Mouse (Mus musculus) forebrain, postnatal 0 days (tissue): ENCODE results near the gene Rundc3b. TPM values are rescaled to one million over a fixed set of nuclear protein-coding genes. Genes with fewer than 3 reads are reported as not detected.
A peak's percentile ranks its signal among the peaks of the same experiment; 100 is the strongest.

Experiments
- ATAC-seq: fragments of 200-750 bp; cut with Nextera tagmentation; 2 replicates; pipeline ENCODE4 v1.8.0; 2017; ENCODE audit warnings: mild to moderate bottlenecking, moderate library complexity
- DNase-seq: peaks from one replicate; pipeline ENCODE4 v3.0.0-alpha.2; 2015
- H3K27ac ChIP-seq: fragments of 300-500 bp; sonication (generic); 2 replicates; pipeline ENCODE4 v1.5.1; 2014; ENCODE audit warnings: low read depth, mild to moderate bottlenecking, antibody characterized with exemption, low read length, moderate library complexity, mixed read lengths
- H3K27me3 ChIP-seq: fragments of 300-500 bp; sonication (generic); 2 replicates; pipeline ENCODE4 v1.6.1; 2014; ENCODE audit warnings: mild to moderate bottlenecking, low read length, mixed read lengths; ENCODE audit not compliant: insufficient read depth
- H3K36me3 ChIP-seq: fragments of 300-500 bp; sonication (generic); 2 replicates; pipeline ENCODE4 v1.6.1; 2014; ENCODE audit warnings: mild to moderate bottlenecking, moderate library complexity; ENCODE audit not compliant: insufficient read depth
- H3K4me1 ChIP-seq: fragments of 300-500 bp; sonication (generic); 2 replicates; pipeline ENCODE4 v1.6.1; 2014; ENCODE audit warnings: antibody characterized with exemption; ENCODE audit not compliant: insufficient read depth
- H3K4me2 ChIP-seq: fragments of 300-500 bp; sonication (generic); 2 replicates; pipeline ENCODE4 v1.6.1; 2014; ENCODE audit warnings: low read depth, mild to moderate bottlenecking, moderate library complexity
- H3K4me3 ChIP-seq: fragments of 300-500 bp; sonication (generic); 2 replicates; pipeline ENCODE4 v1.5.1; 2014; ENCODE audit warnings: low read depth, low read length, mixed read lengths
- H3K9ac ChIP-seq: fragments of 300-500 bp; sonication (generic); 2 replicates; pipeline ENCODE4 v1.6.1; 2014; ENCODE audit warnings: mild to moderate bottlenecking
- H3K9me3 ChIP-seq: fragments of 300-500 bp; sonication (generic); 2 replicates; pipeline ENCODE4 v1.6.1; 2016; ENCODE audit warnings: low read length
- CTCF ChIP-seq: sonication (generic); IDR thresholded peaks from 2 replicates; pipeline ENCODE4 v1.5.1; 2016; ENCODE audit warnings: antibody characterized with exemption, control low read depth, low read depth
- WGBS: fragments of 180-500 bp; shearing (Covaris S2); extraction: QIAGEN DNeasy Blood & Tissue Kit; methylation state at CpG from one replicate; pipeline ENCODE4 v1.1.7; 2014; 5-methylcytosine and 5-hydroxymethylcytosine counted together
- polyA plus RNA-seq: library from polyadenylated mRNA; unstranded; fragments of >200 nt; fragmentation: Nextera tagmentation; extraction: Ambion mirVana; gene quantifications from 2 replicates; pipeline ENCODE4 v1.2.1, GENCODE M21; 2015
- total RNA-seq: library from RNA; depleted of rRNA; stranded (reverse); fragments of >200 nt; gene quantifications from 2 replicates; pipeline ENCODE4 v1.2.3, GENCODE M21; 2014

Gene Rundc3b
- total and polyA plus RNA-seq, 2 experiments from 2014 or later = 34.1 to 76.7 TPM

DNA sequence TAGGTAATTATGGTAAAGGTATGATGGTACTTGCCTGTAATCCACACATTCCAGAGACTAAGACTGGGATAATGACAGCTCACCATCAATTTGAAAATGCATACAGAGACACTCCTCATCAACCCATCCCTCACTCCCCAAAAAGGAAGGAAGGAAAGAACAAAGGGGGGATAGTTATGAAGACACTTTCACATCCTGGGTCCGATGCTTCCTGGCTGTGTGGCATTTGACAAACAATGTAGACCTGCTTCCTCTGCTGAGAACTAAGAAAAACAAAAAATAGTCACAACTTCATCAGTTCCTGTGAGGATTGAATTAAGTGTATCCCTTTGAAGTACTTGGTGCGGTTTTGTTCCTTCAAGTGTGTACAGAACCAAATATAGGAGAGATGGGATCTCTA is 29.3 kb upstream of the Rundc3b start:
- no peaks in the 10 kb centered on the region for H3K36me3 ChIP-seq
- WGBS = 89% methylated on average over 2 of the region's 2 CpGs
- H3K27me3 ChIP-seq = no peaks in the 10 kb centered on the region
- H3K4me3 ChIP-seq = no peak overlapping the region
- no peak overlapping the region for H3K9ac ChIP-seq
- no peak for TF ChIP-seq CTCF
- no peak overlapping the region for H3K27ac ChIP-seq
- H3K4me2 ChIP-seq = no peak overlapping the region
- no peaks in the 10 kb centered on the region for H3K9me3 ChIP-seq
- DNase-seq (no peak), ATAC-seq (no peak)
- H3K4me1 ChIP-seq = no peaks in the 10 kb centered on the region

DNA sequence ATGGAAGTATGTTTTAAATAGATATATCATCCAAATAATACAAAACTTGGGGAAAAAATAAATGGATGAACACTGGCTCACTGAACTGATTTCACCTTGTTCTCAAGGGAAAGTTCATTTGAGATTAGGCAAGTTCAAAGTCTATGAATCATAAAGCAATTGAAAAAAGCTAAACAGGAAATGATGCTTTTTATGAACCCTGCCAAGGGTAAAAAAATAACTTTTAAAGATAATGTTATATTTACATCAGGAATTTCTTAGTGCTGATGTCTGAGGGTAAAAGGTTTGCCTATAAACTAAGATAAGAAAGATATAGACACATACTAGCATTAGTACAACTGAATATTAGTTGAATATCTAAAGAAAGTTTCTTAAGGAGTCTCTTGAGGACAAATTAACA is 26.0 kb upstream of the Rundc3b start:
- no peak overlapping the region for H3K27ac ChIP-seq
- TF ChIP-seq CTCF = no peak
- no peak overlapping the region for H3K9ac ChIP-seq
- no peaks in the 10 kb centered on the region for H3K9me3 ChIP-seq
- H3K27me3 ChIP-seq = no peaks in the 10 kb centered on the region
- no peaks in the 10 kb centered on the region for H3K36me3 ChIP-seq
- H3K4me3 ChIP-seq = no peak overlapping the region
- ATAC-seq (no peak), DNase-seq (no peak)
- H3K4me1 ChIP-seq = no peaks in the 10 kb centered on the region
- no peak overlapping the region for H3K4me2 ChIP-seq

DNA sequence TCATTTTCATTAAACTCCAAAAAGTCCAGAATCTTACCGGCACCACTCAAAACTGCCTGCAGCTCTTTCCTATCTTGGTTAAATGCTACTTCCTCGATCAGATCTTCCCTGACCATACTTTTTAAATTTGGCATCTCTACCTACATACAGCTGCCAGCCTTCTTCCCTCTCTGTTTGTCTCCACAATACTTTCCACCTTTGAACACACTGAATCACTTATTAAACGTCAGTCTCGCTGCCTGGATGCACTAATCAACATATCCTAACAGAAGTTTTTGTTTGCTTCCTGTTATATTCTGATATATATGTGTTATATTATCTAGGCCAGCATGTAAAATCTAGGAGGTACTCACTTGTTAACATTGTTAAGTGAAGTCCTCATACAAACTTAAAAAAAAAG is 25.5 kb upstream of the Rundc3b start:
- Histone ChIP-seq H3K9ac (no peak overlapping the region), H3K4me1 (no peaks in the 10 kb centered on the region), H3K9me3 (no peaks in the 10 kb centered on the region), H3K4me3 (no peak overlapping the region), H3K27me3 (no peaks in the 10 kb centered on the region), H3K36me3 (no peaks in the 10 kb centered on the region), H3K27ac (no peak overlapping the region), H3K4me2 (no peak overlapping the region)
- ATAC-seq (no peak), DNase-seq (no peak)
- 70% methylated on average over 4 of the region's 4 CpGs for WGBS
- TF ChIP-seq CTCF = no peak

DNA sequence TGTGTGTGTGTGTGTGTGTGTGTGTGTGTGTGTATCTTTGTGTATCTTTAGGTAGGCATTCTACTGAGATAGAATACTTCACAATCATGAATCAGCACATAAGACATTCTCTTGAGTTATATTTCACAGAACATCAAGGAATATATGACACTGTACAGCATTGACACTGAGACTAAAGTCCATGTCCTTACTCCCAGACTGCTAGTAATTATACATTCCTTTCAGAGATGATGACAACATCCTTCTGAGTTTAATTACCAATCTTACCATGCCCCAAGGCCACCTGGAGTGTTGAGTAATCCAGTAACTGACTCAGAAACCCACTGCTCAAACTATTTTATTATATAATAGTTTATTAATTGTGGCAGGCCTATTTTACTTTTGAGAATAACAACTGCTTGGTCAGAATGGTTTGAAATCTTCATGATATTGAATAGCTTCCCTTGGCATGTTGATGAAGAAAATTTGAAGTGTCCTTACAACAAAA is 11.8 kb upstream of the Rundc3b start:
- Histone ChIP-seq H3K27ac (no peak overlapping the region), H3K27me3 (no peaks in the 10 kb centered on the region), H3K4me2 (no peak overlapping the region), H3K36me3 (no peaks in the 10 kb centered on the region), H3K9ac (no peak overlapping the region), H3K4me3 (no peak overlapping the region), H3K9me3 (no peaks in the 10 kb centered on the region), H3K4me1 (no peaks in the 10 kb centered on the region)
- TF ChIP-seq CTCF = no peak
- DNase-seq = no peak
- no peak for ATAC-seq

DNA sequence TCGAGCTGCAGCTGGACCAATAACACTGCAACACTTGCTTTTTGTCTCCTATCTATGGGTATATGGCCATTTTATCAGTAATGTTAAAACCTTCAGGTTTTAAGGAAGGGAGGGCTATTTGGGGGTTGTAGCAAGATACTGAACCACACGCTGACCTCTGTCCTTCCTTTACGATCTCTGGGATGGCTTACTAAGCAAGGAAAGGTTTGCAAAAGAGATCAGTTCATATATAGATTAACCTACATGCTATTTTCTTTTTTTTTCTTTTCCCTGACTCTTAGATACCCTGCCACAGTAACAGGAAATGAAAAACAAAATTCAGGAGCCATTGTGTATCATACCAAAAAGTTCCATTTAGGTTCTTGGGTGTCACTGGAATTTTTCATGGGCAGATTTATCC is 10.1 kb upstream of the Rundc3b start:
- Histone ChIP-seq H3K4me2 (no peak overlapping the region), H3K4me1 (no peaks in the 10 kb centered on the region), H3K27ac (no peak overlapping the region), H3K4me3 (no peak overlapping the region), H3K27me3 (no peaks in the 10 kb centered on the region), H3K9ac (no peak overlapping the region), H3K9me3 (no peaks in the 10 kb centered on the region), H3K36me3 (no peaks in the 10 kb centered on the region)
- DNase-seq (no peak), ATAC-seq (no peak)
- TF ChIP-seq CTCF = no peak
- 86% methylated on average over 3 of the region's 3 CpGs for WGBS

DNA sequence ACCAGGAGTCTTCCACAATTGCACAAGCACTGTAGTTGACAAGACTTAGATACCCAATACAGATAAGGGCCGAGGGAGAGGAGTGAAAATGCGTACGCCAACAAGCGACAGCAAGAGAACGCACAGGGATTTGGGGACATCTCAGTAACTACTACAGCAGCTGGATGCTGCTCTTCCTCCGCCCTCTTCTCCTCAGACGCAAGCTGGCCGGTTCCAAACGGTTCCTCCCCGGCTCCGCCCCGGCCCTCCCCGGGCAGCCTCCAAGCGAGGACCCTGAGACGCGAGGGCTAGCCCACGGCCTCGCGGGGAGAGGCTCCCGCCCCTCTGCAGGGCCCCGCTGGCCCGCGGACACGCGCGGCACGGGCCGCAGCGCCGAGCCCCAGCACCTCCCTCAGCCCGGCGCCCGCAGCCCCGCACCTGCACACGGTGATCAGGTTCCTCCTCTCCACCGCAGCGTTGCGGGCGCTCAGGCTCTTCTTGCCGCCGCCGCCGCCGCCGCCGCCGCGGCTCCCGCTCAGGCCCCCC is 619 bp downstream of the Rundc3b start:
- Histone ChIP-seq H3K36me3 (no peaks in the 10 kb centered on the region), H3K9ac (peak overlapping the region; percentile 98), H3K9me3 (no peaks in the 10 kb centered on the region), H3K4me3 (peak overlapping the region; percentile 95), H3K27me3 (no peaks in the 10 kb centered on the region), H3K27ac (peak overlapping the region; percentile 93), H3K4me2 (peak overlapping the region; percentile 68), H3K4me1 (no peaks in the 10 kb centered on the region)
- WGBS = 2% methylated on average over 42 of the region's 49 CpGs
- peak; percentile 54 for ATAC-seq
- no peak for TF ChIP-seq CTCF
- peak; percentile 71 for DNase-seq

DNA sequence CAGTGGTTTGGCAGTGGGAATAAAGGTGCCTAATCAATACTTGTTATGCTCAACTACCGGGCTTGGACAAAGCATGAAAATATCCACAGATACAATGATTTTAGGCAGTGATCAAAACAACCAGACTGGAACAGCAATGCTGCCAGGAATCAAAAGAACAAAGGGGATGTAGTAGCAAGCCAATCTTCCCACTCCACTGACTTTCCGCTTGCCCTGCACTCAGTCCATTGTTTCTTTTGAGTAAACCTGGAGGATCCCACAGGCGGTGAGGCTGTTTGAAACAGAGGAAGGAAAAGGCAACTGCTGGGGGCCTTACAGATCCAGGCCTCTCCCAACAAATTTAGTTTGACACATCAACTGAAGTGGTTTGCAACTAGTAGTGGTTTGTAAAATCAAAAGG is 51.6 kb downstream of the Rundc3b start:
- no peaks in the 10 kb centered on the region for H3K27me3 ChIP-seq
- H3K9ac ChIP-seq = no peak overlapping the region
- no peak overlapping the region for H3K27ac ChIP-seq
- ATAC-seq (no peak), DNase-seq (no peak)
- no peak for TF ChIP-seq CTCF
- no peak overlapping the region for H3K4me2 ChIP-seq
- H3K9me3 ChIP-seq = no peaks in the 10 kb centered on the region
- no peak overlapping the region for H3K4me3 ChIP-seq
- H3K4me1 ChIP-seq = no peaks in the 10 kb centered on the region
- 15% methylated on average over 3 of the region's 3 CpGs for WGBS
- no peaks in the 10 kb centered on the region for H3K36me3 ChIP-seq
